Mouse (Mus musculus) heart, adult 11 months (tissue): Measurements from ENCODE around the gene Tube1.
"Not testable (repeated sequence)": the region's sequence is repeated elsewhere in the genome, so short reads cannot be mapped to it uniquely, and the experiment has no call there.

Source experiments
- DNase-seq: peaks from one replicate; pipeline ENCODE4 v3.0.0; 2022

Tube1 gene

GRCm38 (mm10) chr10:39169642-39170041 is 35.9 kb downstream of the Tube1 start:
- DNase-seq, result no peak

- DNase-seq, result no peak
These were observed 36.4 kb downstream of the Tube1 start for GRCm38 (mm10) chr10:39170181-39170580.

GRCm38 (mm10) chr10:39170706-39171105 is 36.9 kb downstream of the Tube1 start:
- DNase-seq, result no peak

DNA sequence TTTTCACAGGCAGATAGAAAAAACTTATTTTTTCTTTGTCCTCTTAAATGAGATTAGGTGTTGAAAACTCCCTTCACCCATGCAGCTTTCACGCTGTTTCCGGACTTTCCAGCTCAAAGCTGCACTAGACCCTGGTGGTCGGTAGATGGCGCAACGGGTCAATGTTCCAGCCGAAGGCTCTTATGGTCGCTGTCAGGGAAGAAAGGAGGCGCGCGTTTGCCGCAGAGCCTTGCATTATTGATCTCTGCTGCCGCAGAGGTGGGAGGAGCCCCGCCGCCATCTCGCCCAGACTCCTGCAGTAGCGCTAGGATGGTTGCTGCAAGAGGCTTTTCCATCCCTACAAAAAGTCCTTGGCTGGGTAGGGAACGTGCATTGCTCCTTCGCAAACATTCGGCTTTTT is 37.4 kb downstream of the Tube1 start:
- DNase-seq, result peak; percentile 98

- peak; percentile 99 for DNase-seq
These were observed 38.1 kb downstream of the Tube1 start for GRCm38 (mm10) chr10:39171603-39172539.

DNA sequence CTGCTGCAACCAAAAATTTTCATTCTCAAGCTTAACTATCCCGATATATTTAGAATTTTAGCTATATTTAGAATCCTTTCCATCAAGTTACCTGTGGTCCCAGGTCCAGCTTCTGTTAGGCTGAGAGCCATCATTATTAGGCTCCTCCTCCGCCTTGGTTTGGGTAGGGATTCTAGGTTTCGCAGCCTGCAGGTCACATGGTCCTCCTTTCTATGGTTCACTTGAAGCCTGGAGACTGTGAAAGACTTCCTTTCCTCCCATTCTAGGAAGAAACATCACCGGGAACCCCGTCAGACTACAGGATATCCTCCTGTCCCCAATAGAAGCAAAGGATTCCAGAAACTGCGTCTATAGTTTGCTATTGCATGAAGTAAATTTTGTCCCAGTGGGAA is 38.8 kb downstream of the Tube1 start:
- DNase-seq, result peak; percentile 91

GRCm38 (mm10) chr10:39173077-39173476 is 39.3 kb downstream of the Tube1 start:
- DNase-seq, result peak; percentile 97

DNA sequence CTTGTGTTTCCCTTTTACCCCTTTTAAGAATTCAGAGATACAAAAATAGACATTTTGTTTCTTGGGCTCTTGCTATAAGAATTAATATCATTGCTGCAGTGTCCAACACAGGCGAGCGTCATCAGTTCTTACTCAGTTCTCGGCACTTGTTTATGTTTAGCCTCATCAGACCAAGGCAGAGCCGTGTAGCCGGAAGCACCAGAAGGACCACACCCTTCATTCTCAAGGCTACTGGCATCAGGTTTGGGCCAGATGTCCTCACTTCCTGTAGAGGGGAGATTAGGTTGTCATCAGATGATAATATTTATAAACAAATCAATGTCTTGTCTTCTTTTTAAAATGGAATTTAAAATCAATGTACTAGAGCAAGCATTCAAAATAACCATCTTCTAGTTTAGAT is 43.2 kb downstream of the Tube1 start:
- DNase-seq, result peak; percentile 93

GRCm38 (mm10) chr10:39184864-39185544 is 51.2 kb downstream of the Tube1 start:
- no peak for DNase-seq

- DNase-seq, result no peak
These were observed 51.8 kb downstream of the Tube1 start for GRCm38 (mm10) chr10:39185545-39185906.

- DNase-seq, result no peak
These were observed 58.9 kb downstream of the Tube1 start for GRCm38 (mm10) chr10:39192673-39193072.

DNA sequence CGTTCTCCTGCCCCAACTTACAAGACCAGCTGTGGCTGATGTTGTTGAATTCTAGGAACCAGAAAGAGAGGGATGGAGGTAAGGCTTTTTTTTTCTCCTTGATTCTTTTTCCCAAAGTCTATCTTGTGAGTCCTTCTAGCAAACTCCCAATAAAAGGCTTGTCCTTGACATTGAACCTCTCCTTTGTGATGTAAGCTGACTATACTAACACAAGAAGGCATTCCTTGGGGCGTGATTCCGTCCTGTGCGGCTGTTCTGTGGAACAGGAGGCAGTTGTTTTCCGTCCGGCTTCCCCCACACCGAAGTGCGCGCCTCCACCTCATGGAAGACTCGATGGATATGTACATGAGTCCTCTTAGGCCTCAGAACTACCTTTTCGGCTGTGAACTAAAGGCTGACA is 64.4 kb downstream of the Tube1 start:
- DNase-seq, result not testable (repeated sequence)
